Mouse (Mus musculus) retina, postnatal 7 days (tissue): ENCODE data around the gene Frmd4a.

ENCODE experiments used
- DNase-seq: peaks from one replicate; pipeline ENCODE4 v3.0.0-alpha.2; 2012; ENCODE audit warnings: low read depth, low spot score

The Frmd4a gene

DNA sequence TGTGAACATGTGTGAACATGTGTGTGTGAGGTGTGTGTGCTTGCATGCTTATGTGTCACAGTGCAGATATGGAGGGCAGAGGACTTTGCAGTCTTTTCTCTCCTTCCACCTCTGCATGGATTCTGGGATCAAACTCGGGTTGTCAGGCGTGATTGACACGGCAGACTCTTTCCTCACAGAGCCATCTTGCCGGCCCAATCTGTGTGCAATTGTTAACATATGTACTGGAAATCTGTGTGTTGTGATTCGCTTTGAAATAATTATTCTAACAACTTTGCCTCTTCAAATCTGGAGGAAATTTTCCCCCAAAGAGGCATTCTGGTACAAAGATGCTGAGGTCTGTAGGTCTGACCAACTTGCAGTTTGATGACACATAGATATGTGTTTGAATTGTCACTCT, 468.7 kb downstream of the Frmd4a start:
- no peak for DNase-seq

GRCm38 (mm10) chr2:4487280-4487679, 469.8 kb downstream of the Frmd4a start:
- DNase-seq, result no peak

DNA sequence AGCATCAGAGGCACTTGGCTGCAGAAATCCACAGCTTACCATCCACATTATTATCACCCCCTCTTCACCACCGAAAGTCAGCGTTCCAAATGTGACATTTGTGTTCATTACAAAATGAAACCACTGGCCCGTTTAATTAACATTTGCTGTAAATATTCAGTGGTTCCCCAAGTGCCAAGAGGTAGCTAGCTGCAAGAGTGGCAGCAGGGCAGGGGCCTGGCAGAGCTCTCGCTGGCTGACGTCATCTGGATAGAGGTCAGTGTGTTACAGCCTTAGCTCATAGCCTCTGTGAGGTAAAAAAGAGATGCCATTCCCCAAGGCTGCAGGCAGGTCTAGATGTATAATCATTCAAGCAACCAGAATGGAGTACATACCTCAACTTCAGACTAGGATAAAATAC, 473.3 kb downstream of the Frmd4a start:
- DNase-seq, result no peak

DNA sequence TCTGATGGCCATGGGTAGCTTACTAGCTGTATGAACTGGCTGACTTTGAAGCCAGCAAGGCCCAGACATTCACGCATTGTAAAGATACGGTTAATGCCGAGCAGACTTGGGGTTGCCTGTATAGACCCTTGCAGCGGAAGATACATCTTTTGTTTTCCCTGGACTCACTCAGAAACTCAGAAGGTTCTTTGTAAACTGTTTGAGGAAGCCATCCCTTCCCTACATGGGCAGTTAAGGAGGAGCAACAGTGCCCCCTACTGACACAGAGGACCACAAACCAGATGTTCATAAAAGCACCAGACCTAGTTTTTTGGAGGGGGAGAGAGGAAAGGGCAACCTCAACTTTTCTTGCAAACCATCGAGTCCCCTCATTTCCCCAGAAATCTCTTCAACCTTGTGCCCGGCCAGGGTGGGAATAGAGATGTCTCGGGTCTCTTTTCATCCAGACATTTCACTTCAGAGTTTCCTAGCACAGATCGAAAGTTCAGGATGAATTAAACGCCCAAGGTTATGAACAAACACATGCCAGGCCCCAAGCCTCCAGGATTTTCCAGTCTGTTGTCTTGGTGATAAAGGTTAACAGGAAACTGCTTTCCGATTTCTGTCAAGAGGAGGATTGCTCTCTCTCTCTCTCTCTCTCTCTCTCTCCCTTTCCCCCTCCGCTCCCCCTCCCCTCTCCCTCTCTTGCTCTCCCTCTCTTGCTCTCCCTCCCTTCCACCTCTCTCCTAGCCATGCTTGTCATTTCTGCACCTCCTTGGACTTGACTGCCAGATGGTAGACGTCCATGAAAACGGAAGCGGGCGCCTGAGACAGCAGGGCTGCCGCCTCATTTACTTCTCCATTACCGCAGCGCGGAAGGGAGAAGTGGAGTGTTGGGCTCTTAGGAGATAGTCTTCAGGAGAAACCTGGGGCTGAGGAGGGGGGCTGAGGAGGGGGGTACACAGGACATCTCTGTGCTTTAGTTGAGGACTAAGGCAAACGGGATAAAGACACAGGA, 475.3 kb downstream of the Frmd4a start:
- peak; percentile 60 for DNase-seq

DNA sequence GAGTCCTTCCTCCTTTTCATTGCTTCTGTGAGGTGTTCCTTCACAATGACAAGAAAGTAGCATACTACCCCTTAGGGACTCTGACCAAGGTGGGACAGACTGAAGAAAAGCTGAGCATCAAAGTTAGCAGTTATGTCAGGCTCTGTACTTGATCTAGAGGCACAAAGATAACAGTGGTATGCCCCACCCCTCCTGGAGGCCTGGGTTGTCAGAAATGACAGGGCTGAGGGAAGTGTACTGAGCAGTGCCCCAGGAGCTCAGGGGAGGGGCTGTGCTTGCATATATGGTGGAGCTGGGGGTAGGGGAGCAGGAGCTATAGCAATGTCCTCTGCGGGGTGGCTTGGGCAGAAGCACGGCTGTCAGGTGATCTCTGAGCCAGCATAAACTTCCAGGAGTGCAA, 477.0 kb downstream of the Frmd4a start:
- no peak for DNase-seq

- DNase-seq, result peak; percentile 72
Measured at GRCm38 (mm10) chr2:4499257-4499656, 481.7 kb downstream of the Frmd4a start.

DNA sequence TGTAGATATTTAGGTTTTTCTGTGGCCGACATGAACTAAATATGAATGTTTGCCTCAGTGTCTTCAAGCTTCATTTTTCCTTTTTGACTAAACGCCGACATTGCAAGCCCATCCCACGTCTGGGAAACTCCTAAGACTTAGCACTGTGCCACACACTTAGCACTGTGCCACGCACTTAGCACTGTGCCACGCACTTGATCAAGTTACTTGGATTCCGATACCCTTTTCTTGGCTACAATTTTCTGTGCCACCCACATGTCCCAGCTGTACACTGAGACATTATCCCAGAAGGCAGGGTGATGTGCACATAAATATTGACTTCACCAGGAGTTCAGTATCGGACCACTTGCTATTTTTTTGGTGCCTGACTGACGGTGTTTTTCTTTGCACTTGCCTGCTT, 482.4 kb downstream of the Frmd4a start:
- DNase-seq, result no peak

GRCm38 (mm10) chr2:4501257-4502027, 483.9 kb downstream of the Frmd4a start:
- no peak for DNase-seq

DNA sequence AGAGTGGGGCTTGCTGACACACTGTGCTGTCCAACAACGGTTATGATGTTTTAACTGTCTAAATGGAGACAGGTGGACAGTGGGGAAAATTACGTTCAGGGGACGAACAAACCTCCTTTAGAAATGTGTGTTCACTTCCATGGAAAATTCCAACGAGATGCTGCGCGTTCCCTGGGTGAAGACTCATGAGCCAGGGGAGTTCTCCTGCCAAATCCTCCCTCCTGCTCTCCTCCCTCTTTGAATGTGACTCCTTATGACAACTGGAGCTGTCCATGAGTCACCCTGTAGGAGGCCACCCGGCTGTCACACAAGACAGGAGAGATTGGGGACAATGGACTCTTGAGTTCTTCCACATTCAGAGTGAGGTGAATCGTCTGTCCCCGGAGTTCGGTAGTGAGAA, 486.9 kb downstream of the Frmd4a start:
- no peak for DNase-seq

GRCm38 (mm10) chr2:4505695-4506094, 488.2 kb downstream of the Frmd4a start:
- no peak for DNase-seq

DNA sequence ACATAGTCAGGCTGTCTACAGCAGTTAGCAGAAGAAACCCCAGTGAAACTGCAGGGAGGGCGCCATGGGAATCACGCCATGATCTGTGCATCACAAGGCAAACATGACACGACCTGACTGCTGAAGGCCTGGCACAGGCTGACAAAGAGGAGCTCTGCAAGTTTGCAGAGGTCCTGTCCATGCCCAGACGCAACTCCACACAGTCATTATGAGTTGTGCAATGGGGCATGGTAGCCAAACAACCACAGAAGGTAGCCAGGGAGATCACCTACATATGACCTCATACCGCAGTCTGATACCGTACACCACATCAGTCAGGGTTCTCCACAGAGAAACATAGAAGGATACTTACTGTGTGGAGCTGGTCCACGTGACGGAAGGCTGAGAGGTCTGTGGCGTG, 489.1 kb downstream of the Frmd4a start:
- DNase-seq, result no peak

GRCm38 (mm10) chr2:4507887-4508615, 490.5 kb downstream of the Frmd4a start:
- no peak for DNase-seq

DNA sequence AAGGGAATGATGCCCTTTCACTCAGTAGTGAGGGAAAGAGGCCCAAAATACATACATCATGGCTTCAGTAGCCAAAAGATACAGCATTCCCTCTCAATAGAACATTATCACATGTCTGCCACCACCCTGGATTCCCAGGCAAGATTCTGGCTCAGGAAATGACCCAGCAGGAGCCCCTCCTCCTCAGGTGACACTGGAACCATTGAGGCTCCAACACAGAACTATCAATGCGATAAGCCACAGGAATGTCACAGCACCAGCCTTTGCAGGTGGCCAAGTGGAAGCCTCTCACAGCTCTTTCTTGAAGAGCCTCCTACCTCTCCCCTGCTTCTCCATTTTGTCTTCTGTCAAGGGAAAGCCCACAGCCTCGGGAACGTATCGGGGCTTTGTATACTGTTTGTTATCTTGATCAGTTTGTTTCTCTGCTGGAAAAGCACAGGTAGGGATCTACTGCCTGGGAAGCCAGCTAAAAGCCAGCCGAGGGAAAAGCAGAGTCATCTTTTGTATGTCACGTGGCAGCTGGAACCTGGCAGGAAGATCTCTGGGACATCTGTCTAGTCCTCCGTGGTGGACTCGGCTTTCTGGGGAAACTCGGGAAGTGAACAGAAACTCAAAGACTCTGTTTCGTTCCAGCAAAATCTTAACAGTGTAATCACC, 491.6 kb downstream of the Frmd4a start:
- no peak for DNase-seq

- no peak for DNase-seq
Measured at GRCm38 (mm10) chr2:4509739-4510138, 492.2 kb downstream of the Frmd4a start.

DNA sequence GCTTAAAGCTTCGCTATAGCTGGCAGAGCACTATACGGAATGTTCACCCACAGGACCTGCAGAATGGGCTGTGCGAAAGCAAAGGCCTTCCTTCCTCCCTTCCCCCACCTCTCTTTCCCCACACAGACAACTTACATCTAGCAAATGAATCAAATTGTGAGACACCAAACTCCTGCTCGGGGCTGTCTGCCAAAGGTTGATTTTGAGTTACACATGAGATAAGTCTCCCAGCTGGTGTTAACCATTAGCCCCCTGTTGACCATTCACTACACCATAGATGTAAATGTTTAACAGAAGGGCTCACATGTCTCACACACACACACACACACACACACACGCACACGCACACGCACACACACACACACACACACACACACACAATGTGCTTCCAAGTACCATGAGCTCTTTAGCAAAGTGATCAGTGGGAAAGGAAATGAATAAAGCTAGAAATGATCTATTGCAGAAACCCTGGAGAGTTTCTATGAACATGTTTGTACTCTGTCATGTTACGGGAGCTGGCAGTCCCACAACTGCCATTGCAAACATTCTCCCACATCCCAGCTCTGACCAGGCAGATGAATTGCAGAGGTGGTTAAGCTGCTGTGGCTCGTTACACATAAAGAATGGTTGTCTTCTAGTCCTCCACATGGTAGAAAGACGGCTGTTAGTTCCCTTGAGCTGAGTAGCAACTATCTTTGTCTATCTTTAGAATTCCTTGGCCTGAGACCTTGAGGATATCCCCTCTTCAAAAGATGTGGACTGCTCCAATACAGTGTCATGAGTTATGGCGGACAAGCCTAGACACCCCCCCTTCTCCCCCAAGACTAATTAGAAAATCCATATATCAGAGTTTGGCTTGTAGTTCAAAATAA, 492.9 kb downstream of the Frmd4a start:
- no peak for DNase-seq

DNA sequence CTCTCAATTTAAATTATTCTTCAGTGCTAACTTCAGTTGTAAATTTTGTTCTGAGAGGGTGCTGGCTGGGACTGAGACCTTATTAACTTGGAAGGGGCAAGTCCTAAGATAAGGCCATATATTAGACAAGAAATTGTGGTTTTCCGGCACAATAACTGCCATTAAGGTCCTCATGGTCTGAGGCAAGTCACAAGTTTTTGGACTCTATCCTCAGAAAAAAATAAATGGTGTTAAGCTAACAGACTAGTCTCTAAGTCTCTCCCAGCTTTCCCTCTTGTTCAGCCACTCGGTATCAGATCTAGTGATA, 493.5 kb downstream of the Frmd4a start:
- no peak for DNase-seq

- no peak for DNase-seq
Measured at GRCm38 (mm10) chr2:4512607-4513006, 495.1 kb downstream of the Frmd4a start.

DNA sequence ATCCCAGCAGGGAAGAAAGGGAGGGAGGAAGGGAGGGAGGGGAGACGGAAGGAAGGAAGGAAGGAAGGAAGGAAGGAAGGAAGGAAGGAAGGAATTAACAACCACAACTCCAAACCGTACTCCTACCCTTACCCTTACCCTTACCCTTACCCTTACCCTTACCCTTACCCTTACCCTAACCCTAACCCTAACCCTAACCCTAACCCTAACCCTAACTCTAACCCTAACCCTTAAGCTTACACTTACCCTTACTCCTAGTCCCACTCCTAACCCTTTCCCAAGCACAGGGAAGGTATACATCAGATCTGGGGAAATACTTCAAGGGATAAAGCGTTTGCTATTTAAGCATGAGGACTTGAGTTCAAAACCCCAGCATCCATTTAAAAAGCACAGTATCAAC, 498.4 kb downstream of the Frmd4a start:
- DNase-seq, result no peak

DNA sequence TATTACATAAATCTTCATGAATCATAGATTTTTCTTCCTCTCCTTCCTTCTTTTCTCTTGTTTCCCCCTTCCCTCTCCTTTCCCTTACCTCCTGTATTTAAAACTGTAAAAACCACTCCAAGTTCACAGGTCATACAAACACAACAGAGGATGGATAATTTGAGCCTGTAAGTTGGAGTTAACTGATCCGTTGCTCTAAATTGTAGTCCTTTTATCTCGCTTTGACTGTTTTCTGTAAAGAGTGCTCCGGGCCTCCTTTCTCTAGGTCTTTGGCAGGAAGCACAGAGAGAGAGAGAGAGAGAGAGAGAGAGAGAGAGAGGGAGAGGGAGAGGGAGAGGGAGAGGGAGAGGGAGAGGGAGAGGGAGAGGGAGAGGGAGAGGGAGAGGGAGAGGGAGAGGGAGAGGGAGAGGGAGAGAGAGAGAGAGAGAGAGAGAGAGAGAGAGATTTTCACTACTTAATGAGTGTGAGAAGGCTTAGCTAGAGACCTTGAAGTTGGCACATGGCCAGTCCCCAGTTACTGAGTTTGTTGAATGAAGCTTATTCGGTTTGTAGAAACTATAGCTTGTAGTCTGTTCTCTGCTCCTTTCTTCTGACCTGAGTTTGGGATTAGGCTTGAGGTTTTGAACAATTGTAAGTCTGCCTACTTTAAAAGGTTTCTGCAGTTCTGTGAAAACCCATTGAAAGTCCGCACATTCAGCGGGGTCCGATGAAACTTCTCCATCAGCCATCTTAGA, 499.5 kb downstream of the Frmd4a start:
- peak; percentile 34 for DNase-seq

DNA sequence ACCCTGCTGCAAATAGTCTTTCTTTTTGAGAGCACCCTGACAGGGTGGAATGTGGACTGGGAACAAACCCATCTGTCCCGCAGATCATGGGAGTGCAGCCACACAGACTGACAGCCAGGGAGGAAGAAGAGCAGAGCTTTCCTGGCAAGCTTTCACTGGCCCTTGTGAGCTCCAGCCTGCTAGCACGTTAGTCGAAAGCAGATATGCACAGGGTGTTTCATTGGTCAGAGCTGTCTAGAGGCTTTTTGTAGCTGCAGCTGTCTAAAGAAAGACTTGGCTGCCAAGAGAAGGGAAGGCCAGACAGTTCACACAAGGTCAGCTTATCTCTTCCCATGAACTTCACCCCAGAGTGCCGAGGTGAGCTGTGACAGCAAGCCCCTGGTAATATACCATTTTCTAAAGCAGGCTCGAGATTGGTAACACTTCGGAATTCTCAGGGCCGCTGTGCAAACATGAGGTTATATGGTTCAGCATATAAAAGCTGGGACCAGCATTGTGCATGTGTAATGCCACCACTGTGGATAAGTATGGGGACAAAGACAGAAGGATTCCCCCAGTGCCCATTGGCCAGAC, 500.1 kb downstream of the Frmd4a start:
- no peak for DNase-seq
